23 mouse cellular contexts compared by ENCODE assay signal in the genomic region with DNA sequence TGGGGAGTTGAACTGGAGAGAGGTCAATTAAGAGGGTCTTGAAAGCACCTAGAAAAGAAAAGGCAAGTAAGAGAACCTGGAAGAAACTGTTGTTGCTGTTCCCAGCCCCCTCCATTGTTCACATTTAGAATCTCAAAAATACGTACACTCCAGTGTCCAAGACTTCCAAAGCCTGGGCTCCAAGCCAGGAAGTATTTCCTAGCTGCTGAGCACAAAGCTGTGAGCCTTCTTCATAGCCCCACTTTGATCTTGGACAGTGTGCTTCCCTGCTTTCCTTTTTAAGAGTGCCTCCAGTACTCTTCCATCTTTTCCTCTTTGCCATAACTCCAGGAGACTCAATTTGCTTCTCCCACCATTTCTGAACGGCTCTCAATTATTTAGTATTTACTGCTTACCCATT. TPM values are rescaled to one million over a fixed set of nuclear protein-coding genes. Genes with fewer than 3 reads are reported as not detected.
DNase-seq lines count a peak whose midpoint lies in the region; ATAC-seq and TF ChIP-seq lines count a peak whose summit lies in the region.
"Had no signal": no experiment of that assay in that cellular context is flagged by ENCODE, and none has a peak within 500 bp of the region (broad histone marks: within the 10 kb centered on the region; RNA-seq: fewer than 3 reads in every experiment).

No protein-coding gene starts in this region.

- DNase-seq in cerebellum, postnatal 10 days = peak; percentile 26 to 54
- DNase-seq in cerebellum, adult 18-20 months = no peak
- peak; percentile 31 for DNase-seq in kidney, postnatal 10 days
- peak; percentile 9 for DNase-seq in lung, postnatal 10 days
- DNase-seq in lung, postnatal 0 days (ENCODE audit: low spot score) = no peak
- DNase-seq in testis, postnatal 10 days (ENCODE audit: low spot score) = no peak
- DNase-seq: adrenal gland, adult 2 months; cerebellum, postnatal 36 days; gastrocnemius, postnatal 36 days; kidney, adult 8-10 months; lung, adult 18-20 months; thymus, postnatal 14 days had no signal

- H3K27me3 ChIP-seq in kidney, embryonic 16.5 days (ENCODE audit: insufficient read depth, low read length) = no peaks in the 10 kb centered on the region
- H3K27me3 ChIP-seq in lung, postnatal 0 days (replicated peaks; ENCODE audit: insufficient read depth, low read length) = no peaks in the 10 kb centered on the region
- H3K27me3 ChIP-seq: forebrain, embryonic 12.5 days; midbrain, embryonic 13.5 days had no signal

- no peak for TF ChIP-seq CTCF in lung, postnatal 0 days (IDR thresholded peaks at IDR 0.05)

- no peak overlapping the region for H3K4me2 ChIP-seq in kidney, embryonic 16.5 days (replicated peaks; ENCODE audit: low read depth, low read length)
- H3K4me2 ChIP-seq in lung, postnatal 0 days (replicated peaks; ENCODE audit: low read depth, low read length) = no peak overlapping the region
- H3K4me2 ChIP-seq: forebrain, embryonic 12.5 days; liver, embryonic 11.5 days; midbrain, embryonic 13.5 days had no signal

- no peak overlapping the region for H3K4me3 ChIP-seq in kidney, embryonic 16.5 days (ENCODE audit: low read length)
- no peak overlapping the region for H3K4me3 ChIP-seq in lung, postnatal 0 days (ENCODE audit: low read depth, low read length)
- H3K4me3 ChIP-seq: forebrain, embryonic 12.5 days; heart, embryonic 10.5 days; midbrain, embryonic 13.5 days; myocyte had no signal

- H3K9ac ChIP-seq in kidney, embryonic 16.5 days (replicated peaks; ENCODE audit: low read length) = no peak overlapping the region
- no peak overlapping the region for H3K9ac ChIP-seq in lung, postnatal 0 days (replicated peaks; ENCODE audit: low read depth)
- H3K9ac ChIP-seq: forebrain, embryonic 12.5 days; midbrain, embryonic 13.5 days had no signal

- no peak overlapping the region for H3K27ac ChIP-seq in kidney, embryonic 16.5 days (ENCODE audit: low read length)
- no peak overlapping the region for H3K27ac ChIP-seq in lung, postnatal 0 days (ENCODE audit: low read length)
- H3K27ac ChIP-seq: forebrain, embryonic 12.5 days; heart, embryonic 10.5 days; midbrain, embryonic 13.5 days; stomach, postnatal 0 days had no signal

- no peak for TF ChIP-seq EP300 in lung, postnatal 0 days (IDR thresholded peaks at IDR 0.05)

- no peaks in the 10 kb centered on the region for H3K4me1 ChIP-seq in kidney, embryonic 16.5 days (ENCODE audit: insufficient read depth, low read length)
- no peaks in the 10 kb centered on the region for H3K4me1 ChIP-seq in lung, postnatal 0 days (ENCODE audit: insufficient read depth, low read depth, low read length)
- H3K4me1 ChIP-seq: forebrain, embryonic 12.5 days; heart, embryonic 10.5 days; midbrain, embryonic 13.5 days had no signal

- WGBS in kidney, embryonic 16.5 days = 58% methylated on average over 2 of the region's 2 CpGs
- 21% methylated on average over 2 of the region's 2 CpGs for WGBS in lung, postnatal 0 days

- H3K36me3 ChIP-seq in kidney, embryonic 16.5 days (ENCODE audit: insufficient read depth, low read length) = no peaks in the 10 kb centered on the region
- no peaks in the 10 kb centered on the region for H3K36me3 ChIP-seq in lung, postnatal 0 days (ENCODE audit: insufficient read depth, low read length)
- H3K36me3 ChIP-seq: forebrain, embryonic 12.5 days; heart, embryonic 10.5 days; midbrain, embryonic 13.5 days had no signal

- H3K9me3 ChIP-seq in kidney, embryonic 16.5 days (ENCODE audit: low read length) = no peaks in the 10 kb centered on the region
- no peaks in the 10 kb centered on the region for H3K9me3 ChIP-seq in lung, postnatal 0 days (ENCODE audit: low read length)
- H3K9me3 ChIP-seq: forebrain, embryonic 12.5 days; heart, embryonic 10.5 days; midbrain, embryonic 13.5 days had no signal

- ATAC-seq in kidney, embryonic 16.5 days (ENCODE audit: low FRiP score, low TSS enrichment) = no peak
- ATAC-seq in lung, postnatal 0 days = no peak
- no peak for ATAC-seq in monocyte, adult 5-6 weeks (replicated peaks; ENCODE audit: insufficient number of reproducible peaks, low FRiP score, low TSS enrichment, poor library complexity, severe bottlenecking)
- ATAC-seq: inflammation-experienced regulatory T-cells, adult 6 months had no signal

RNA-seq across cellular contexts. Expression of a gene that starts 14.3 kb away (rescaled TPM):
- polyA plus RNA-seq in kidney, embryonic 16.5 days (2015; fragmentation: Nextera tagmentation; extraction: Ambion mirVana) = 0.31 and 0.75 TPM in 2 replicates
- 0.39 and 0.54 TPM in 2 replicates for polyA plus RNA-seq in lung, postnatal 0 days (2015; fragmentation: Nextera tagmentation; extraction: Ambion mirVana)
- total RNA-seq in monocyte, adult 5-6 weeks (2017) = not detected in 3 replicates
- total RNA-seq: adrenal gland, adult 2 months; gastrocnemius, postnatal 36 days; megakaryocyte progenitor cell, adult 5-6 weeks had no signal
- polyA plus RNA-seq: adrenal gland, adult 2 months; heart, postnatal 0 days had no signal

Comparison
In these comparisons a context has a peak if more than half of its experiments do, and no peak if none do; other contexts are left out.
1. DNase-seq: peak in cerebellum, postnatal 10 days (2 of 2), kidney, postnatal 10 days (single experiment) and lung, postnatal 10 days (single experiment); none in cerebellum, adult 18-20 months (0 of 2), lung, postnatal 0 days (single experiment) and testis, postnatal 10 days (single experiment).